Comparison of ENCODE assay signal across 18 mouse cellular contexts in the genomic region with DNA sequence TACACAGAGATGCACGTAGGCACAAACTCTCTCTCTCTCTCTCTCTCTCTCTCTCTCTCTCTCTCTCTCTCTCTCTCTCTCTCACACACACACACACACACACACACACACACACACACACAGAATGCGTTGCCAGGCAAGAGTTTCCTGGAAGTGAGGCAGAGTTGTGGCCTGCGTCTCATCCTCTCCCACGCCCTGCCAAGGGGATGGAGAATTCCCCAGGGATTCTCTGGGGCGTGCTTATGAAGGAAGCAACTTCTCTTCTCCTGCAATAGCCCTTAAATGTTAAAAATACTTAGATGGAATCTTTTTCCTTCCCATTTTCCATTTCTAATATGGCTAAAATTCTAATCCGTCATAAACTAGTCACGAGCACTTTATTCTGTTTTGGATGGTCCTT.
DNase-seq lines count a peak whose midpoint lies in the region; ATAC-seq lines count a peak whose summit lies in the region.
"Had no signal": no experiment of that assay in that cellular context is flagged by ENCODE, and none has a peak within 500 bp of the region (broad histone marks: within the 10 kb centered on the region; RNA-seq: fewer than 3 reads in every experiment).

No protein-coding gene starts in this region.

- H3K4me1 ChIP-seq in heart, embryonic 12.5 days (replicated peaks) = no peaks in the 10 kb centered on the region; the same call in 1 of the 2 replicates
- no peaks in the 10 kb centered on the region for H3K4me1 ChIP-seq in midbrain, embryonic 11.5 days (ENCODE audit: control insufficient read depth, insufficient read depth, low read length)
- H3K4me1 ChIP-seq in midbrain, embryonic 16.5 days (ENCODE audit: control insufficient read depth, insufficient read depth, low read length) = peaks cover 18% of the 10 kb centered on the region
- H3K4me1 ChIP-seq: liver, embryonic 15.5 days had no signal

- peak; percentile 17 to 40 for DNase-seq in adrenal gland, postnatal 36 days
- DNase-seq in adrenal gland, adult 8-10 months = no peak
- peak; percentile 10 to 11 for DNase-seq in heart, adult 9 months (ENCODE audit: low spot score in 2 of 2)
- DNase-seq in midbrain, embryonic 11.5 days (ENCODE audit: low spot score, missing footprints) = peak; percentile 51
- peak; percentile 60 to 62 for DNase-seq in kidney, postnatal 36 days
- no peak for DNase-seq in thymus, postnatal 36 days
- DNase-seq: cerebellum, adult 18-20 months; cerebellum, postnatal 36 days; gastrocnemius, postnatal 36 days; retina, postnatal 1 day had no signal

- H3K36me3 ChIP-seq in heart, embryonic 12.5 days = no peaks in the 10 kb centered on the region
- no peaks in the 10 kb centered on the region for H3K36me3 ChIP-seq in midbrain, embryonic 11.5 days (ENCODE audit: control insufficient read depth, insufficient read depth, low read length)
- no peaks in the 10 kb centered on the region for H3K36me3 ChIP-seq in midbrain, embryonic 16.5 days (ENCODE audit: control insufficient read depth, insufficient read depth, low read length)
- H3K36me3 ChIP-seq: hindbrain, embryonic 15.5 days; liver, embryonic 15.5 days had no signal

- H3K9ac ChIP-seq in heart, embryonic 12.5 days = no peak overlapping the region
- no peak overlapping the region for H3K9ac ChIP-seq in midbrain, embryonic 11.5 days (ENCODE audit: low read length)
- H3K9ac ChIP-seq in midbrain, embryonic 16.5 days (ENCODE audit: low read depth, low read length) = no peak overlapping the region
- H3K9ac ChIP-seq: hindbrain, embryonic 15.5 days; liver, embryonic 15.5 days had no signal

- H3K4me2 ChIP-seq in heart, embryonic 12.5 days = no peak overlapping the region
- no peak overlapping the region for H3K4me2 ChIP-seq in midbrain, embryonic 11.5 days
- no peak overlapping the region for H3K4me2 ChIP-seq in midbrain, embryonic 16.5 days (ENCODE audit: low read length)
- H3K4me2 ChIP-seq: hindbrain, embryonic 15.5 days; liver, embryonic 15.5 days had no signal

- ATAC-seq in heart, embryonic 12.5 days (ENCODE audit: insufficient number of reproducible peaks, low FRiP score) = no peak
- ATAC-seq in midbrain, embryonic 11.5 days (ENCODE audit: low FRiP score) = no peak
- no peak for ATAC-seq in midbrain, embryonic 16.5 days
- ATAC-seq: activated CD4-positive, CD25-positive, alpha-beta regulatory T cell, adult 4 months; CD4-positive, CD25-positive, alpha-beta regulatory T cell, adult 4 months; intestine, embryonic 16.5 days had no signal

- no peak overlapping the region for H3K27ac ChIP-seq in heart, embryonic 12.5 days (ENCODE audit: poor library complexity, severe bottlenecking)
- H3K27ac ChIP-seq in midbrain, embryonic 11.5 days (ENCODE audit: low read depth, low read length) = no peak overlapping the region
- H3K27ac ChIP-seq in midbrain, embryonic 16.5 days (ENCODE audit: low read length) = no peak overlapping the region
- H3K27ac ChIP-seq: hindbrain, embryonic 15.5 days; liver, embryonic 15.5 days; stomach, postnatal 0 days had no signal

- H3K27me3 ChIP-seq in heart, embryonic 12.5 days (replicated peaks) = no peaks in the 10 kb centered on the region
- H3K27me3 ChIP-seq in midbrain, embryonic 11.5 days (ENCODE audit: control insufficient read depth, insufficient read depth, low read length) = no peaks in the 10 kb centered on the region
- no peaks in the 10 kb centered on the region for H3K27me3 ChIP-seq in midbrain, embryonic 16.5 days (ENCODE audit: control insufficient read depth, insufficient read depth, low read depth, low read length)
- H3K27me3 ChIP-seq: liver, embryonic 15.5 days had no signal

- H3K4me3 ChIP-seq in heart, embryonic 12.5 days = no peak overlapping the region
- H3K4me3 ChIP-seq in midbrain, embryonic 11.5 days (ENCODE audit: low read depth, low read length) = no peak overlapping the region
- no peak overlapping the region for H3K4me3 ChIP-seq in midbrain, embryonic 16.5 days (ENCODE audit: low read depth, low read length)
- H3K4me3 ChIP-seq: hindbrain, embryonic 15.5 days; liver, embryonic 15.5 days had no signal

- WGBS in heart, embryonic 12.5 days = 69% methylated on average over 7 of the region's 7 CpGs
- WGBS in midbrain, embryonic 11.5 days = 92% methylated on average over 7 of the region's 7 CpGs
- 82% methylated on average over 7 of the region's 7 CpGs for WGBS in midbrain, embryonic 16.5 days

- no peaks in the 10 kb centered on the region for H3K9me3 ChIP-seq in heart, embryonic 12.5 days (replicated peaks)
- H3K9me3 ChIP-seq in midbrain, embryonic 11.5 days (ENCODE audit: control insufficient read depth, low read length) = no peaks in the 10 kb centered on the region
- no peaks in the 10 kb centered on the region for H3K9me3 ChIP-seq in midbrain, embryonic 16.5 days (replicated peaks; ENCODE audit: control insufficient read depth, low read length, poor library complexity, severe bottlenecking)
- H3K9me3 ChIP-seq: hindbrain, embryonic 15.5 days; liver, embryonic 15.5 days had no signal

Comparison
In these comparisons a context has a peak if more than half of its experiments do, and no peak if none do; other contexts are left out.
1. DNase-seq: peak in adrenal gland, postnatal 36 days (2 of 2), heart, adult 9 months (2 of 2), midbrain, embryonic 11.5 days (single experiment) and kidney, postnatal 36 days (2 of 2); none in adrenal gland, adult 8-10 months (single experiment) and thymus, postnatal 36 days (0 of 2).